Mouse (Mus musculus): ENCODE results near the gene Rflnb. TPM values are rescaled to one million over a fixed set of nuclear protein-coding genes. Genes with fewer than 3 reads are reported as not detected.

Gene Rflnb
- total RNA-seq, 2 experiments from 2014 or later: 66.9 to 74.5 TPM

- intact Hi-C loops (cut with DNase I): no loop called here
Observed at GRCm38 (mm10) chr11:75994357-75994756, 33.2 kb downstream of the Rflnb start.

GRCm38 (mm10) chr11:75992481-75992880, 35.1 kb downstream of the Rflnb start:
- DNase-seq: no peak
- intact Hi-C loops (cut with DNase I): no loop called here

More at GRCm38 (mm10) chr11:75994357-75994756, 33.2 kb downstream of the Rflnb start:
- DNase-seq: no peak

- no peak for DNase-seq
- intact Hi-C loops (cut with DNase I): no loop called here
Observed at GRCm38 (mm10) chr11:75991911-75992310, 35.7 kb downstream of the Rflnb start.

GRCm38 (mm10) chr11:75990965-75991835, 36.4 kb downstream of the Rflnb start:
- intact Hi-C loops (cut with DNase I): no loop called here

GRCm38 (mm10) chr11:75985948-75986347, 41.6 kb downstream of the Rflnb start:
- DNase-seq: no peak
- intact Hi-C loops (cut with DNase I): no loop called here

More at GRCm38 (mm10) chr11:75990965-75991835, 36.4 kb downstream of the Rflnb start:
- DNase-seq: no peak

GRCm38 (mm10) chr11:75984581-75984980, 43.0 kb downstream of the Rflnb start:
- DNase-seq: no peak

GRCm38 (mm10) chr11:75983194-75983593, 44.4 kb downstream of the Rflnb start:
- DNase-seq: no peak
- intact Hi-C loops (cut with DNase I): no loop called here

More at GRCm38 (mm10) chr11:75984581-75984980, 43.0 kb downstream of the Rflnb start:
- intact Hi-C loops (cut with DNase I): no loop called here

GRCm38 (mm10) chr11:75980413-75980812, 47.2 kb downstream of the Rflnb start:
- DNase-seq: no peak
- intact Hi-C loops (cut with DNase I): no loop called here

GRCm38 (mm10) chr11:75978051-75978450, 49.5 kb downstream of the Rflnb start:
- DNase-seq: no peak
- intact Hi-C loops (cut with DNase I): no loop called here

- DNase-seq: peak in 1 of 2 experiments; percentile 11
- intact Hi-C loops (cut with DNase I): no loop called here
Observed at GRCm38 (mm10) chr11:75976748-75977147, 50.8 kb downstream of the Rflnb start.

- intact Hi-C loops (cut with DNase I): no loop called here
- DNase-seq: no peak
Observed at GRCm38 (mm10) chr11:75973988-75974387, 53.6 kb downstream of the Rflnb start.

- DNase-seq: no peak
- intact Hi-C loops (cut with DNase I): no loop called here
Observed at GRCm38 (mm10) chr11:75972916-75973567, 54.5 kb downstream of the Rflnb start.

GRCm38 (mm10) chr11:75972188-75972587, 55.4 kb downstream of the Rflnb start:
- no peak for DNase-seq
- intact Hi-C loops (cut with DNase I): no loop called here

- DNase-seq: no peak
- intact Hi-C loops (cut with DNase I): no loop called here
Observed at GRCm38 (mm10) chr11:75970629-75971028, 57.0 kb downstream of the Rflnb start.

Other genes starting within 250 kb of the Rflnb start
- under 1 TPM; 0.40 to 0.41 TPM for gene Doc2b, start 231.7 kb downstream of the Rflnb start, total RNA-seq (2021)
- 10 to 100 TPM; 23.2 to 25.0 TPM for gene Rph3al, start 89.4 kb downstream of the Rflnb start, total RNA-seq (2021)
- gene 1700016K19Rik, start 27.9 kb downstream of the Rflnb start, total RNA-seq (2021): not detected
- gene Vps53, start 151.9 kb upstream of the Rflnb start, total RNA-seq (2021): 10 to 100 TPM; 31.0 to 32.7 TPM
- gene Fam57a, start 151.9 kb upstream of the Rflnb start, total RNA-seq (2021): 1 to 10 TPM; 8.0 to 8.3 TPM
- gene Dbil5, start 189.8 kb upstream of the Rflnb start, total RNA-seq (2021): under 1 TPM in 1 of 2 experiments, not detected in 1; 0.50 TPM
- 1 to 10 TPM; 3.1 to 5.9 TPM for gene Gemin4, start 189.9 kb upstream of the Rflnb start, total RNA-seq (2021)
- 10 to 100 TPM; 17.4 to 19.2 TPM for gene Mrm3, start 215.9 kb upstream of the Rflnb start, total RNA-seq (2021)
- gene Glod4, start 215.9 kb upstream of the Rflnb start, total RNA-seq (2021): 10 to 100 TPM; 51.3 to 53.7 TPM